Mouse (Mus musculus): ENCODE measurements at regions not wholly inside any gene's neighbourhood (a gene's known extent, or its start where the extent isn't known, plus 50 kb on each side); places are given as distances from the start of the nearest gene placed in this dataset.

- 75% methylated on average over 9 of the region's 9 CpGs for WGBS (ENCODE audit: insufficient replicate concordance)
These were observed 377.0 kb upstream of the Zfp703 start for GRCm38 (mm10) chr8:26600127-26600526.

GRCm38 (mm10) chr8:26608001-26608400 is 369.1 kb upstream of the Zfp703 start:
- no peaks in the 10 kb centered on the region for H3K27me3 ChIP-seq (ENCODE audit: insufficient read depth, low read length)
- H3K9me3 ChIP-seq (ENCODE audit: low read length), result no peaks in the 10 kb centered on the region; the same call in 1 of the 2 replicates

More at GRCm38 (mm10) chr8:26600127-26600526, 377.0 kb upstream of the Zfp703 start:
- no peaks in the 10 kb centered on the region for H3K9me3 ChIP-seq (ENCODE audit: low read length)
- no peak overlapping the region for H3K9ac ChIP-seq (replicated peaks)
- no peak overlapping the region for H3K4me2 ChIP-seq (ENCODE audit: low read depth, low read length)
- ATAC-seq, result no peak
- no peaks in the 10 kb centered on the region for H3K4me1 ChIP-seq (ENCODE audit: insufficient read depth)
- TF ChIP-seq CTCF (IDR thresholded peaks at IDR 0.05; ENCODE audit: low read depth) (no peak), EP300 (IDR thresholded peaks at IDR 0.05; ENCODE audit: low read depth) (no peak)
- no peak overlapping the region for H3K4me3 ChIP-seq (ENCODE audit: low read depth, low read length)
- no peak for DNase-seq
- no peaks in the 10 kb centered on the region for H3K36me3 ChIP-seq (replicated peaks; ENCODE audit: insufficient read depth, low read length)
- no peak overlapping the region for H3K27ac ChIP-seq (ENCODE audit: low read depth)
- no peaks in the 10 kb centered on the region for H3K27me3 ChIP-seq (ENCODE audit: insufficient read depth, low read length)

GRCm38 (mm10) chr8:26608588-26608987 is 368.5 kb upstream of the Zfp703 start:
- no peaks in the 10 kb centered on the region; the same call in 1 of the 2 replicates for H3K9me3 ChIP-seq (ENCODE audit: low read length)
- no peak overlapping the region for H3K9ac ChIP-seq (replicated peaks)
- DNase-seq (no peak), ATAC-seq (no peak)
- WGBS (ENCODE audit: insufficient replicate concordance), result 56% methylated on average over 3 of the region's 3 CpGs
- TF ChIP-seq EP300 (IDR thresholded peaks at IDR 0.05; ENCODE audit: low read depth) (no peak), CTCF (IDR thresholded peaks at IDR 0.05; ENCODE audit: low read depth) (no peak)
- no peaks in the 10 kb centered on the region for H3K4me1 ChIP-seq (ENCODE audit: insufficient read depth)
- H3K4me3 ChIP-seq (ENCODE audit: low read depth, low read length), result no peak overlapping the region
- no peak overlapping the region for H3K4me2 ChIP-seq (ENCODE audit: low read depth, low read length)
- H3K27ac ChIP-seq (ENCODE audit: low read depth), result no peak overlapping the region
- H3K27me3 ChIP-seq (ENCODE audit: insufficient read depth, low read length), result no peaks in the 10 kb centered on the region
- H3K36me3 ChIP-seq (replicated peaks; ENCODE audit: insufficient read depth, low read length), result no peaks in the 10 kb centered on the region

More at GRCm38 (mm10) chr8:26608001-26608400, 369.1 kb upstream of the Zfp703 start:
- no peak overlapping the region for H3K9ac ChIP-seq (replicated peaks)
- no peak for DNase-seq
- TF ChIP-seq CTCF (IDR thresholded peaks at IDR 0.05; ENCODE audit: low read depth), result no peak
- no peak for TF ChIP-seq EP300 (IDR thresholded peaks at IDR 0.05; ENCODE audit: low read depth)
- no peaks in the 10 kb centered on the region for H3K4me1 ChIP-seq (ENCODE audit: insufficient read depth)
- no peak overlapping the region for H3K4me3 ChIP-seq (ENCODE audit: low read depth, low read length)
- 66% methylated on average over 1 of the region's 1 CpGs for WGBS (ENCODE audit: insufficient replicate concordance)
- H3K4me2 ChIP-seq (ENCODE audit: low read depth, low read length), result no peak overlapping the region
- H3K36me3 ChIP-seq (replicated peaks; ENCODE audit: insufficient read depth, low read length), result no peaks in the 10 kb centered on the region
- H3K27ac ChIP-seq (ENCODE audit: low read depth), result no peak overlapping the region
- ATAC-seq, result no peak

DNA sequence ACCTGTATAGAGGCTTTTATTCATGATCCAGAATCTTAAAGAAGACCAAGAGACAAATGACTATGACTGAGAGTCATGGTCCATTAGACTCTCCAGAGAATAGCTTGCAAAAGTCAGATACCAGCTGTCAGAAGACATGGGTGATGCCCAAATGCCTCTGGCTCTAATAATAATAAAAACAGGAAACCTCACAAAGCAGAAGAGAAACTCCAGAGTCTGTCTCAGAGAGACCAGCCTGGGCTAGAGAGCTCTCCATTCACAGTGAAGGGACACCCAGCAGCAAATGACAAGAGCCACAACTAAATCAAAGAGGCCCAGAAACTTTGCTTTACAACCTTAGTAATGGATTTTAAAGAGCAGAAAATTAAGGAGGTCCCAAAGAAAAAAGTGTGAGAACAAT is 365.0 kb upstream of the Zfp703 start:
- Histone ChIP-seq H3K4me2 (ENCODE audit: low read depth, low read length) (no peak overlapping the region), H3K4me3 (ENCODE audit: low read depth, low read length) (no peak overlapping the region), H3K4me1 (ENCODE audit: insufficient read depth) (no peaks in the 10 kb centered on the region), H3K9ac (replicated peaks) (no peak overlapping the region), H3K9me3 (ENCODE audit: low read length) (no peaks in the 10 kb centered on the region; the same call in 1 of the 2 replicates), H3K36me3 (replicated peaks; ENCODE audit: insufficient read depth, low read length) (no peaks in the 10 kb centered on the region), H3K27me3 (ENCODE audit: insufficient read depth, low read length) (no peaks in the 10 kb centered on the region), H3K27ac (ENCODE audit: low read depth) (no peak overlapping the region)
- DNase-seq, result no peak
- TF ChIP-seq CTCF (IDR thresholded peaks at IDR 0.05; ENCODE audit: low read depth) (no peak), EP300 (IDR thresholded peaks at IDR 0.05; ENCODE audit: low read depth) (no peak)
- no peak for ATAC-seq

- ATAC-seq, result no peak
- 35% methylated on average over 12 of the region's 12 CpGs for WGBS (ENCODE audit: insufficient replicate concordance)
These were observed 354.6 kb upstream of the Zfp703 start for GRCm38 (mm10) chr8:26622311-26623052.

GRCm38 (mm10) chr8:26626186-26626585 is 350.9 kb upstream of the Zfp703 start:
- H3K4me1 ChIP-seq (ENCODE audit: insufficient read depth), result no peaks in the 10 kb centered on the region
- ATAC-seq, result no peak
- H3K27ac ChIP-seq (ENCODE audit: low read depth), result no peak overlapping the region
- TF ChIP-seq CTCF (IDR thresholded peaks at IDR 0.05; ENCODE audit: low read depth) (no peak), EP300 (IDR thresholded peaks at IDR 0.05; ENCODE audit: low read depth) (no peak)
- H3K9me3 ChIP-seq (ENCODE audit: low read length), result no peaks in the 10 kb centered on the region
- no peak overlapping the region for H3K4me2 ChIP-seq (ENCODE audit: low read depth, low read length)
- H3K36me3 ChIP-seq (replicated peaks; ENCODE audit: insufficient read depth, low read length), result no peaks in the 10 kb centered on the region
- H3K27me3 ChIP-seq (ENCODE audit: insufficient read depth, low read length), result no peaks in the 10 kb centered on the region
- H3K9ac ChIP-seq (replicated peaks), result no peak overlapping the region
- no peak overlapping the region for H3K4me3 ChIP-seq (ENCODE audit: low read depth, low read length)
- DNase-seq, result no peak
- 64% methylated on average over 14 of the region's 14 CpGs for WGBS (ENCODE audit: insufficient replicate concordance)

More at GRCm38 (mm10) chr8:26622311-26623052, 354.6 kb upstream of the Zfp703 start:
- H3K36me3 ChIP-seq (replicated peaks; ENCODE audit: insufficient read depth, low read length), result no peaks in the 10 kb centered on the region
- H3K27ac ChIP-seq (ENCODE audit: low read depth), result no peak overlapping the region
- DNase-seq, result no peak
- no peaks in the 10 kb centered on the region for H3K4me1 ChIP-seq (ENCODE audit: insufficient read depth)
- no peak overlapping the region for H3K4me3 ChIP-seq (ENCODE audit: low read depth, low read length)
- no peaks in the 10 kb centered on the region for H3K9me3 ChIP-seq (ENCODE audit: low read length)
- TF ChIP-seq EP300 (IDR thresholded peaks at IDR 0.05; ENCODE audit: low read depth), result no peak
- no peak for TF ChIP-seq CTCF (IDR thresholded peaks at IDR 0.05; ENCODE audit: low read depth)
- no peaks in the 10 kb centered on the region for H3K27me3 ChIP-seq (ENCODE audit: insufficient read depth, low read length)
- H3K4me2 ChIP-seq (ENCODE audit: low read depth, low read length), result no peak overlapping the region
- H3K9ac ChIP-seq (replicated peaks), result no peak overlapping the region
